Mouse (Mus musculus) heart, postnatal 10 days (tissue): Measurements from ENCODE around the gene Aatk. TPM values are rescaled to one million over a fixed set of nuclear protein-coding genes. Genes with fewer than 3 reads are reported as not detected.

Experiments used
- DNase-seq, 2 experiments: peaks; one replicate each; pipeline ENCODE4 v3.0.0; 2021
- intact Hi-C: fragments of 180-260 bp; cut with DNase I; formaldehyde crosslinking; loops from one replicate; pipeline ENCODE4 v1.15.1; 2025
- total RNA-seq, 2 experiments: library from RNA; stranded (reverse); gene quantifications; 2 replicates each; pipeline ENCODE4 v1.2.3; 2021

Gene Aatk
- total RNA-seq, 2 experiments from 2014 or later: 5.6 to 7.7 TPM

DNA sequence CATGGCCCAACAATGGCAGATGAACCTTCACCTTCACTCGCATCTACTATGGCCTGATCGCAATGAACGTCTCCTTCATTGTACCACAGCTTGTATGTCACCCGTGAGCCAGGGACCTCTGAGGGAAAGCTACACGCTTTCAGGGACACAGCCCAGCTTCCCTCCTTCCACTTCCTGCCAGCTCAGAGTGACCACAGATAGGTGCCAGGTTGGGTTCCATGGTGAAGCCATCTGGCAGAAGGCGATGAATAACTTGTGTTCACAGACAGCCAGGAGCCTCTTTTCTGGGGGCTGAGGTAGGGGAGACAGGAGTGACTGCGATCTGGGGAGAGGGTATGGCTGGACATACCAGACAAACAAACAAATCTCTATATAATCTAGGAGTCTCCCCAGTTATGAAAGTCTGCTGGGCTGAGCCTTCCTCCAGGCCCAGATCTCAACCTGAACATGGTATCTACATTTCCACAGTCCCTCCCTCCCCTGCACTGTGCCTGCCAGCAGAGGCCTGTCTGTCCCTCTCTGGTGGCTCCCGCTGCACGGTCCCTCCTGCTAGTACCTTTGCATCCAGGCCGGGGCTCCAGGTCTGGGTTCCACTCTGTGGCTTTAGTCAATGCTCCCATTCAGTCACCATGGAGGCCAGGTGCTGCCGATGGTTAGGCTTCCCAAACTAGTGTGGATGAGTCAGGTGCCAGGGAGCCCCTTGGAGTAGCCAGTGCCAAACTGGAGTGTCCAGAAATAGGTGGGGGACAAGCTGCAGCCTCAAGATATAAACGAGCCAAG, 9.2 kb upstream of the Aatk start:
- no peak for DNase-seq
- intact Hi-C loops: no loop called here

DNA sequence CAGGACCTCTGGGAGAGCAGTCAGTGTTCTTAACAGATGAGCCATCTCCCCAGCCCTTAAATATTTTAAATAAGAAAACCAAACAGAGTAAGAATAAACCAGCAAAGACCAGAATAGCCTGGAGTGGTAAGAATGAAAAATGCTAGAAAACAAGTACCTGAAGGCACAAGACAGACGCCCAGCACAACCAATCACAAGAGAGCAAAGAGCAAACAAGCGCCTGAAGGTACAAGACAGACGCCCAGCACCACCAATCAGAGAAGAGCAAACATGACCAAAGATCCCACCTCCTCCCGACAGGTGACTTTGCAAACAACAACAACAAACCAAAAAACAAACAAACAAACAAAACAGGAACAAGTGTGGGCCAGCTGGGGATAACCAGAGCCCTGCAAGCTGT, 6.9 kb upstream of the Aatk start:
- intact Hi-C loops: no loop called here
- no peak for DNase-seq

GRCm38 (mm10) chr11:120052274-120052673, 5.3 kb upstream of the Aatk start:
- intact Hi-C loops: no loop called here
- DNase-seq: peak; percentile 51 to 53

DNA sequence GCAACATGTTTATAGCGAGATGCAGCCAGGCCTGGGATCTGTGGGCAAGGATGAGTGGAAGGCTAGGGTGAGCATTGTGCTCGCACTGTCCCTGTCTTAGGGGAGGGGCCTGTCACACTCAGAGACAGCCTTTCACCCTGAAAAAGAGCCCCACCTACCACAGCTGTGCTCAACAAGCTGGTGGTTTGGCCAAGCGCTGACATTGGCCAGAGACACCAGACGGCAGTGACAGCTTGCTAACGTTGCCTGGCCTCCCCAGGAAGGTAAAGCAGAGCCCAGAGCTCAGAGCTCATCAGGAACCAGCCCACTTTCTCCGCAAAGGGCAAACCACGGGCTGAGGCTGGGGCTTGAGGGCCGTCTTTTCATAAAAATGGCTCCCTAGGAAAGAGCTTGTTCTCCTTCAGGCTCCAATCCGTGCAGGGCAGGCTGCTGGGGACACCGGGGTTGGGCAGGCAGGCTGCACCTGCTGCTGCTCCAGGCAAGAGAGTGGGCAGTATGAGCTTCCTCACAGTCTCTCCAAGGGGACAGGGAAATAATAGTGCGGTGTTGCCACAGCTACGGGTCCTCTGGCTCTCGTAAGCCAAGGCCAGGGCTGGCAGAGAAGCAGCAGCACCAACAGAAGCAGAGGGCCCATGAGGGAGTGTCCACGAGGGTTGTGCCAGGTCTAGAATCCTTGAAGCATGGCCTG, 4.3 kb upstream of the Aatk start:
- intact Hi-C loops: no loop called here
- DNase-seq: peak in 1 of 2 experiments; percentile 46

GRCm38 (mm10) chr11:120049067-120049466, 2.1 kb upstream of the Aatk start:
- no peak for DNase-seq
- intact Hi-C loops: no loop called here

DNA sequence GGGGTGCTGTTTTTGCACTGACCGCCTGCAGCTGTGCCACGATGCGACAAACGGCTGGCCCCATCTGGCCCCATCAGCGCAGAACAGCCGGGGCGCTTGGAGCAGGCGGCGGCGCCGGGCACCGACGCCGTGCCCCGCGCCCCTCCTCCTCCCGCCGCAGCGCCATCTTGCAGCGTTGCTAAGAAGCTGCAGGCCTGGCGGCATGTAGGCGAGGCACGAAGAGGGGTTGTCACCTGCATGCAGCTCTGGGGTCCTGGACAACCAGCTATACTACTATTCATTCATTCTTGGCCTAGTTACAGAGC, 1.2 kb upstream of the Aatk start:
- no peak for DNase-seq
- intact Hi-C loops: no loop called here

DNA sequence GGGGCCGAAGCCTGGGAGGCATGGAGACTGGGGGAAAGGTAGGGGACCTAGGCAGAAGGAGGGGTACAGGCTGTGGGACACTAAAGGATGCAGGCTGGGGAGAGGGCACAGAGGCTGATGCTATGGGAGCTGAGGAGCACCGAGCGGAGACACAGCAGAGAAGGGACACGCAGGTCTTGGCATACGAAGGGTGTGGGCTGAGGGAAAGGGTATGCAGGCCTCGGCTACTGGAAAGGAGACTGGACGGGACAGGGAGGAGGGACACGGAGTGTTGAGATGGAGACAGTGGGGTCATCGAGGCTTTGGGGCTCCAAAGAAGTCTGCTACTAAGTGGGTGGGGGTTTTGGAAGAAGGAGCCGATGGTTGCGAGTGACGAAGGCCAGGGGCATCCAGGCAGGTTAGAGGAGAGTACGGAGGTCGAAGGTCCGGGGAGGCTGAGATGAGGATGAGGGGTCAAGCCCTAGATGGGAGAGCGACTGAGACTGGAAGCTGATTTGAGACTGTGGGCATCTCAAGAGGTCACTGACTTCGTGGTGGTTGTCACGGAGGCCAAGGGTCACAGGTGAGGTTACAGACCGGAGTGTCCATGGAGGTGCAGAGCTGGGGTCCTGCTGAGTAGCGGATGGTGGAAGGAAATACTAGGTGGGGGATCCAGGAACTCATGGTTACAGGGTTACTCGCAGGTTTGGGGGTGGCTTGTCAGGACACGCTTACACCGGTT, 724 bp upstream of the Aatk start:
- intact Hi-C loops: no loop called here
- DNase-seq: no peak

DNA sequence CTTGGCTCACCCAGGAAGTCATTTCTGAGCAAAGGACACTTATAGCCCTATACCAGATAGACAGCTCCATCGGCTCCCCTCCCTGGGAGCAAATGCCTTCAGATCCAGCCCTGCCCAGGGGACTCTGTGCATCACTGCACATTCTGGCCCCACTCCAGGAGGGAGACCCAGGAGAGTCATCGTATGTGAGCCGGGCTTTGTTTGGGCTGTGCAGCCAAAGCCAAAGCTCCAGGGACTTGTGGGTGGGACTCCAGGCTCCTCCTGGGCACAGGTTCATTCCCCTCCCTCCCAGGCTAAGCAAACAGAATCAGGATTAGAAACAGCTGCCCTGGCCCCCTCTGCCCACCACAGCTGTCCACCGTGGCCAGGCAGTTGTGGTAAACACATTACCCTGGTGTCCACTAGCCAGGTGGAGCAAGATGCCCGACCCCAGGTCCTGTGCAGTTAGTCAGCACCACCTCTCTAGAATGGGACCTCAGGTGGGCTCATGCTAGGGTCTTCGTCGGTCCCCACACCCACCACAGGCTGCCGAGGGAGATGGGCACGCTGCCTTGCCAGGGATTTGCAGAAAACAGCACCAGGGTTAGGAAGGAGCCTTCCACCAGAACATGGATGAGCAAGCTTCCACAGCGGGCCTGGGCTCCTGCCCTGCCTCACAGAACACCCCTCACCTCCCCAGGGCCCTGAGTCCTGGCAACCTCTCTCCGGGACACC, 971 bp downstream of the Aatk start:
- DNase-seq: peak in 1 of 2 experiments; percentile 38
- intact Hi-C loops: no loop called here

GRCm38 (mm10) chr11:120045341-120045740, 1.6 kb downstream of the Aatk start:
- no peak for DNase-seq
- intact Hi-C loops: no loop called here

GRCm38 (mm10) chr11:120042141-120042838, 4.7 kb downstream of the Aatk start:
- intact Hi-C loops: no loop called here
- peak; percentile 28 to 44 for DNase-seq

GRCm38 (mm10) chr11:120041191-120042123, 5.5 kb downstream of the Aatk start:
- peak; percentile 85 to 86 for DNase-seq
- intact Hi-C loops: no loop called here

GRCm38 (mm10) chr11:120040440-120040839, 6.5 kb downstream of the Aatk start:
- intact Hi-C loops: no loop called here
- DNase-seq: peak in 1 of 2 experiments; percentile 26

GRCm38 (mm10) chr11:120039581-120039980, 7.4 kb downstream of the Aatk start:
- DNase-seq: peak; percentile 55 to 56
- intact Hi-C loops: no loop called here

DNA sequence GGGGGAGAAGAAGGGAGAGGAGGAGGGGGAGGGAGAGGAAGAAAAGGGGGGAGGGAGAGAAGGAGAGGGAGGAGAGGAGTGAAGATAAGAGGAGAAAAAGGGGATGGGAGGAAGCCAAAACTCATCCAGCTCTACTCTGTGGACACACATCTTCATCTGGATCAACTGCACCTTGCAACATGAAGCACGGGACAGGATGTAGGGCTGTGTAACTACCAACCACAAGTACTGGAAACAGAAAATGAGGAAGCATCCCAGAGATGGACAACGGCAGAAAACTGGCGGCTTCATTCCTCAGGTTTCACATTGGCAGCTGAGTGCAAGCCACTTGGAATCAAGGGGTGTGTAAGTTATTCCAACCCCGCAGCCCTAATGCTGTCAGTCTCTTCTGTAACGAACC, 12.2 kb downstream of the Aatk start:
- intact Hi-C loops: no loop called here
- DNase-seq: no peak

DNA sequence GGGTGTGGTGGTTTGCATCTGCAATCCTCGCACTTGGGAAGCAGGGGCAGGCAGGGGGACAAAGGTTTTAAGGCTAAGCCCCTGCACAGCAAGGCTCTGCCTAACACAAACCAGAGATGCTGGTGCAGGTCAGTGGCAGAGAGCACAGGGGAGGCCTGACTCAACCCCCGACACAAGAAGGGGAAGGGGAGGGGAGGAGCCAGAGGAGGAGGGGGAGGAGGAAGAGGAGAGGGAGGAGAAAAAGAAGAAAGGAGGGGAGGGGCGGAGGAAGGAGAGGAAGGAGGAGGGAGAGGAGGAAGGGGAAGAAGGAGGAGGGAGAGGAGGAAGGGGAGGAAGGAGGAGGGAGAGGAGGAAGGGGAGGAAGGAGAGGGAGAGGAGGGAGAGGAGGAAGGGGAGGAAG, 12.7 kb downstream of the Aatk start:
- intact Hi-C loops: no loop called here
- no peak for DNase-seq

- intact Hi-C loops: no loop called here
- DNase-seq: no peak
Observed at GRCm38 (mm10) chr11:120033473-120033872, 13.5 kb downstream of the Aatk start.

DNA sequence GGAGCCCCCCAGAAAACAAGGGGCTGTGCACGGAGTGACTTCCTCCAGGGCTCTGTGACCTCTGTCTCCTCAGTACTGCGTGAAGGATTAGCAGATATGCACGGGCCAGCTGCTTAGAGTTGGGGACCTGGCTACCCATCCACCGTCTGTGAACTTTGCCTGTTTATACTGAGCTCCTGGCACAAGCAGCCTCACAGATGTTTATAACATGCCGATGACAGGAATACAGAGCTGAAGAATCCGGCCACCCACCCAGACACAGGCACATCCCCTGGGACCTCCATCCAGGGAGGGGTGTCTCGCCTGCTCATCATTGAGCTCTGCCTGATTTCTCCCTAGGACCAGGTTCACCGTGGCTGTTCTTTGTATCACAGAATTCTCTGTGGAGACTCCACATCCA, 14.9 kb downstream of the Aatk start:
- intact Hi-C loops: no loop called here

GRCm38 (mm10) chr11:120030145-120030901, 16.6 kb downstream of the Aatk start:
- peak; percentile 74 to 78 for DNase-seq
- intact Hi-C loops: loop anchor here (1.0 kb wide), 2 partner anchors 35 to 70 kb away; no protein-coding TSS in a partner anchor

More for the DNA sequence above, 14.9 kb downstream of the Aatk start:
- DNase-seq: no peak
